Mouse (Mus musculus) thymus, adult 2 months (tissue): Measurements from ENCODE around the gene Rbms1.

Experiments
- CTCF ChIP-seq: fragments of 200-500 bp; IDR thresholded peaks from 2 replicates; pipeline ENCODE4 v1.5.1; 2012; ENCODE audit warnings: mild to moderate bottlenecking, control low read depth, low read length, moderate library complexity, borderline replicate concordance; ENCODE audit not compliant: control insufficient read depth, poor library complexity, insufficient read depth; ENCODE audit errors: extremely low read depth
- POLR2A ChIP-seq: fragments of 200-500 bp; IDR thresholded peaks from 2 replicates; pipeline ENCODE4 v1.6.1; 2012; ENCODE audit warnings: mild to moderate bottlenecking, low read length, control low read depth, moderate library complexity; ENCODE audit not compliant: control insufficient read depth, poor library complexity, insufficient read depth; ENCODE audit errors: extremely low read depth

DNA sequence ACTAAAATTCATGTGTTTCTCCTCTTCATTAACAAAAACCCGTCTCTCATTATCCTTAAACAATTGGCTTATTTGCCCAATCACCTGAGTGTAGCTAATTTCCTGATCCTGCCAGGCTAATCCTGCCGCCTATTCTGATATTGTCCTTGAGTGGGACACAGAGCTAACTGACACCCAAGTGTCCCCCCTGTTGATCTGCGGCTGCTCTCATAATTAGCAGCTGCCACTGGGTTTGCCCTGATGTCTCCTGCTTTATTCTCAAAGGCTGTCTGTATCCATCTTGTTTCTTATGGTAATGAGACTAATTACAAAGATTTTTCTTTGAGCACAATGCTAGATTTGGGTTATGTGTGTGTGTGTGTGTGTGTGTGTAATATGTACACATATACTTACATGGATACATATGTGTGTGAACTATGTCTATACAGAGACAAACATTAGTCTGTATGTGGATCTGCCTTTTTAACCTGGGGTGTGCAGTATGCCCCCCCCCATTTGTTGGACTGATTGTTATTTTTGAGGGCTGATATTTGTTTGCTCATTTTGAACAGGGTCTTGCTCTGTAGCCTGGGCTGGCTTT, 49.3 kb upstream of the Rbms1 start:
- TF ChIP-seq CTCF = no peak
- TF ChIP-seq POLR2A = no peak
